Mouse (Mus musculus): ENCODE data around the gene Agbl2. TPM values are rescaled to one million over a fixed set of nuclear protein-coding genes. Genes with fewer than 3 reads are reported as not detected.

Agbl2 gene
- total RNA-seq (2021): 1 to 10 TPM; 1.0 to 1.1 TPM
- long read RNA-seq, experiment 1: 0 reads
- long read RNA-seq, experiment 2, partial matches to known transcripts: 0 of 1 reads
- long read RNA-seq, experiment 2, other reads (novel, unspliced or antisense): 1 of 1 reads

DNA sequence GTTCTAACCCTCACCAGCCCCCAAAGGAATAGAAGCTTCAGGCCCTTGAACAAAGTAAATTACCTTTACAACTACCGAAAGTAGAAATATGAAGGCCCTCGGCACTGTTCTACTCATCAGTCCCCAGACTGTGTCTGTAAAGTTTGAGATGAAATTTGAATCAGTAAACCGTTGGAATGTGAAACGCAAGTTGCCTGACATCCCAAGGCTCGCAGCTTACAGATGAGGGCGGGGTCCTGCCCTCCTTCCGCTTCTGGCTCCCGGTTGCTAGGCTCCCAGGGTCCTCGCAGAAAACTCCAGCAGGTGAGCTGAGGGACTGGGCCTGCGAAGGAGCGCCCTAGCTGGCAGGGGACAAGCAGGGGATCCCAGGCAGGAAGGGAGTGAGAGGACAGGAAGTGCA, at the start of gene Agbl2:
Gene Agbl2, plus strand, starts transcription at position 270 of the 400 bp plus-strand sequence.
- peak; percentile 37 to 48 for DNase-seq

DNA sequence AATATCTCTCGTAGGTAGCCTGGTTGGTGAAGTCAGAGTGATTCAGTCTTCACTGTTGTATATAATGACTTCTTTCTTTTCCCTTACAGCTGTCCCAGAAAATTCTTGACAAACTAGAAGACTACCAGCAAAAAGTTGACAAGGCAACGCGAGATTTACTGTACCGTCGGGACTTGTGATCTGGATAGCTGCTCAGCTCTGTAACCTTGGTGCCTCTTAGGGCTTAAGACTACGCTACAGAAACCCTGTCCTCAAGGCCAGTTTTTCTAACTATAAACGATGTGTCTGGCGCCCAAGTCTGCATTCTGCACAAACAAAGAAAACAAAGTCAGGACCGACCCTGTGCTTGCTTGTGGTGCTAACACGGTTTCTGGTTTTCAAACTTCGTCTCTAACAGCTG, 47.2 kb upstream of the Agbl2 start:
- peak; percentile 41 to 44 for DNase-seq

DNA sequence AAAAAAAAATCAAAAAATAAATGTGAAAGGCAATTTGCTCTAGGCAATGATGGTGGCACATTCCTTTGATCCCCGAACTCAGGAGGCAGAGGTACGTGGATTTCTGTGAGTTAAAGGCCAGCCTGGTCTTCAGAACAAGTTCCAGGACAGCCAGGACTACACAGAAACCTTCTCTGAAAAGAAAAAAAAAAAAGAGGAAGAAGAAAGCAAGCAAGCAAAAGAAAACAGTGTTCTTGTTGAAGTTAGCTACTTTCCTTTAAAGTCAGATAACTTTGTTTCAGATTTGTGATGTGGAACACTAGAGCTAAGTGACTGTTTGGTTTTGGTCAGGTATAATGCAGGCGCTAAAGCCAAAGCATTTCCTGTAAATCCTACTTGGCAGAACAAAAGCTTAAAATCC, 43.7 kb upstream of the Agbl2 start:
- no peak for DNase-seq

DNA sequence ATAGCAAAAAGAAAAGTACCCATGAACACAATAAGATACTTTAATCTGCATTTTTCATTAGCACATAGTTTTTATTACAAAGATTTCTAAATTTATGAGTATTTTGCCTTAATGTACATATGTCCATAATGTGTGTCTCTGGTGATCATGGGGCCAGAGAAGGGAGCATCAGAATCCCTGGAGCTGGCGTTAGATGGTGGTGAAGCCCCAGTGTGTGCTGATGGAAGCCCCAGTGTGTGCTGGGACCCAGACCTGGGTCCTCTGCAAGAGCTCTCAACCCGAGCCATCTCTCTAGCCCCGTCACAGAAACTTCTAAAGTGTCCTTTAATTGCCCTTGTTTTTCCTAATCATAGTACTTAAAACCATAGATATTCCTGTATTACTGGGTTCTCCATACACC, 43.2 kb upstream of the Agbl2 start:
- DNase-seq: no peak

DNA sequence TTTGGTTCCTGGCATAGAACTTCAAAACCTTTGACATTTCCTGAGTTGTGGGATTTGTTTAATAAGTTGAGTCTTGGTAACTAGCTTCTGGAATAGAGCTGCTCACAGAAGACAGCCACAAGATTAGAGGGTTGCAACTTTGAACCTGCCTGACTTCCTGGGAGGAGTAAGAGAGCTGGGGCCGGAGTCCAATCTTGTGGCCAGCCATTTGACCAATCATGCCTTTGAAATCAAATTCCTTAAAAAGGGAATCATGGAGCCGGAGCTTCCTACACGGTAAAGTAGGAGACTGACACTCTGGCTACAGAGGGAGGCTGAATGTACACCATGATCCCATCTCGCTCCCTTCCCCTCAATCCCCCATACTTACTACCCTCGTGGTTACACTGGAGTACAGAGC, 42.6 kb upstream of the Agbl2 start:
- no peak for DNase-seq

DNA sequence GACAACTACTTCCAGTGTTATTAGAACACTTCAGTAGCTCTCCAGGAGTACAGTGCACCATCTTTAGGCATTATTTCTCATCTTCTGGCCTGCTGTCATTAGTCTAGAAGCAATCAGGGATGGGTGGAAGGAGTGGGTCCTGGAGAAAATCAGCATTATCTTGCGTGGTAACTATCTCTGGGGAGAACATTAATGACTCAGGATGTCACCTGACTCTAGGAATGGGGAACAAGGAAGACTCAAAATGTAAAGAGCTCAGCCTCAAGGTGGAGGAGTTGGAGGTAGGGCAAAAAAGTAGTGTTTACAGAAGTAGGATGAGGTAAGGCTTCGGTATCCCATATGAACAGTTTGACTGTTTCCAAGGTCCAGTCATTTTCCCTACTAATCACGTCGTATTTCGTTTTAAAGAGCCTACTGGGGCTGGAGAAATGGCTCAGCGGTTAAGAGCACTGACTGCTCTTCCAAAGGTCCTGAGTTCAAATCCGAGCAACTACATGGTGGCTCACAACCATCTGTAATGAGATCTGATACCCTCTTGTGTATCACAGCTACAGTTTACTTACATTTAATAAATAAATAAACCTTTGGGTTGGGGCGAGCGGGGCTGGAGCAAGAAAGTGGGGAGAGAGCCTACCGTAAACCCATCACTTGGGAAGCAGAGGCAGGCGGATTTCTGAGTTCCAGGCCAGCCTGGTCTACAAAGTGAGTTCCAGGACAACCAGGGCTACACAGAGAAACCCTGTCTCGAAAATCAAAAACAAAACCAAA, 38.1 kb upstream of the Agbl2 start:
- peak in 1 of 2 experiments; percentile 11 for DNase-seq

DNA sequence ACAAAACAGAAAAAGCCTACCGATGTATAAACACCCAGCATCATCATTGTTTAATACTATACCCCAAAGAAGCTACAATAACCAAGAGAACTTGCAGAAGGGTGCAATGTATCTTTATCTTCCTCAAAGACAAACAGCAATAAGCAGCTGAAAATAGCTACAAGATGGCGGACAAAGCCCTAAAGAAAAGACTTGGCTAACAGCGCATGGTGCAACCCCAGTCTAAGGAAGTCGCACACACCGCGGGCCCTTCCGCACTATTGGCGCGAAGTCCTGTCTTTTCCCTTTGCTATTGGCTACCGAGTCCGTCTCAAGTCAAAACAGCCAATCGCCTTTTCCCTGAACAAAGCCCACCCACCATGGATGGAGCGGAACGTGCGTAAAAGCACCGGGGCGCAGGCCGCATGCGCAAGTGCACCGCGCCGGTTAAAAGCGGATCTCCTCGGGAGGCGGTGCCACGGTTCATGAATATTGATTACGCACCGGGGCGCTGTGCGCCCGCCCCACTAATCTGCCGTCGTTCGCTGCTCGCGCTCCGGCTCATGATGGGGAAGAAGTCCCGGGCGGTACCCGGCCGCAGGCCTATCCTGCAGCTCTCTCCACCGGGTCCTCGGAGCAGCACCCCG, 37.4 kb upstream of the Agbl2 start, which contains the start of gene Fnbp4:
Gene Fnbp4, plus strand, starts transcription at position 318 of the 626 bp plus-strand sequence.
- peak; percentile 98 for DNase-seq

DNA sequence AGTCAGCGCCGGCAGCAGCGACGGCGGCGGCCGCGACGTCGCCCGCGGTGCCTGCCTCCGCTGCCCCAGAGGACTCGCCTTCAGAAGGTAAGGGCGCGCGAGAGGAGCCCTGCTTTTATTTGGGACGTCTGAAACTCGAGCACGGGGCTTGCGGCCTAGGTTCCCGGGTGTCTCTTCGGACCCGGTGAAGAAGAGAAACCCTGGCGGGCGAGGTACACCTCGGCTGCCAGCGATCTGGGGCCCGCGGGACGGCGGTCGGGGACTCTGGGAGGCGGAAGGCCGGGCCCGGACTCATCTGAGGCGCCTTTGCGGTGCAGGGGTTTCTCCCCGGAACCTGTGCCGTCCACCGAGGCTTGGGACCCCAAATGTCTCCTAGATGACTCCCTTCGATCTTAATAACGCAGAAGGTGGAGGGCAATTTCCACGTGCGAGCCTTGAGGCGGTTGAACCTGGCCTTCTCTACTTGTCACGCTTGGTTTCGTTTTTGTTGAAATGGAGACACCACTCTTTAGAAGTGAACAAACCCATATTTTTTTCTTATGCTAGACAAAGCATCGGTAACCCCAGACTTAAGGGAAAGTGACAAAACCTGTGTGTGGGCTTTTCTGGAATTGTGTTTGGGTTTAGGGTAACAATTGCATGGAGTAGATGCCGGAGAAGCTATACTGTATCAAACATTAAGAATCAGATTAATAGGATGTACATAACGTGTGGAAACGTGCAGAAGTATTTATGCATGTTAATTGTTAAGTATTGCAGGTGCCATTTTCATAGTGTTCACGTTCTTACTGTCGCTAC, 36.6 kb upstream of the Agbl2 start:
- DNase-seq: peak; percentile 52 to 61

DNA sequence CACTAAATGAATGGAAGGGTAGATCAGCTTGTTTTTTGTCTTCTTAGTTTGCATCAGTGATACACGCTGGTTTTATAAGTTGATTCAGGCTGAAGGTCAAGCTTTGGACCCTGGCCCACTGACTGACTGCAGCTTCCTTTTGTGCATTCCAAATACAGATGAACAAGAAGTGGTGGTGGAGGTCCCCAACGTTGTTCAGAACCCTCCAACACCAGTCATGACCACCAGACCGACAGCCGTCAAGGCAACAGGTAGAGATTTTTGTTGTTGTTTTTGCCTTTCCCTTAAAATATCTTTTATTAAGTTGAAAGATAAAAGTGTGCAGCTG, 36.0 kb upstream of the Agbl2 start:
- peak; percentile 40 for DNase-seq

DNA sequence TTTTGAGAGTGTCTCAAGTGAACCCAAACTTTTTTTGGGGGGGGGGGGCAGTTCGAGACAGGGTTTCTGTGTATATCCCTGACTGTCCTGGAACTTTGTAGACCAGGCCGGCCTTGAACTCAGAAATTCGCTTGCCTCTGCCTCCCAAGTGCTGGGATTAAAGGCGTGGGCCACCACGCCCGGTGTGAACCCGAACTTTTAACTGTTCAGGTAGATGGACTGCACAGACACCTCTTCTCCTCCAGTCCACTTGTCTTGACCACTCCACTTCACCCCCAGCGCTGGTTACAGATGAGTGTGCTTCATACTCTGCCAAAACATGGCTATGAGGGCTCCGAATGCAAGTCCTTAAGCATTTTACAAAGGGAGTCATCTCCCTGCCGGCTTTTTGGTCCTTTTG, 35.4 kb upstream of the Agbl2 start:
- DNase-seq: no peak

DNA sequence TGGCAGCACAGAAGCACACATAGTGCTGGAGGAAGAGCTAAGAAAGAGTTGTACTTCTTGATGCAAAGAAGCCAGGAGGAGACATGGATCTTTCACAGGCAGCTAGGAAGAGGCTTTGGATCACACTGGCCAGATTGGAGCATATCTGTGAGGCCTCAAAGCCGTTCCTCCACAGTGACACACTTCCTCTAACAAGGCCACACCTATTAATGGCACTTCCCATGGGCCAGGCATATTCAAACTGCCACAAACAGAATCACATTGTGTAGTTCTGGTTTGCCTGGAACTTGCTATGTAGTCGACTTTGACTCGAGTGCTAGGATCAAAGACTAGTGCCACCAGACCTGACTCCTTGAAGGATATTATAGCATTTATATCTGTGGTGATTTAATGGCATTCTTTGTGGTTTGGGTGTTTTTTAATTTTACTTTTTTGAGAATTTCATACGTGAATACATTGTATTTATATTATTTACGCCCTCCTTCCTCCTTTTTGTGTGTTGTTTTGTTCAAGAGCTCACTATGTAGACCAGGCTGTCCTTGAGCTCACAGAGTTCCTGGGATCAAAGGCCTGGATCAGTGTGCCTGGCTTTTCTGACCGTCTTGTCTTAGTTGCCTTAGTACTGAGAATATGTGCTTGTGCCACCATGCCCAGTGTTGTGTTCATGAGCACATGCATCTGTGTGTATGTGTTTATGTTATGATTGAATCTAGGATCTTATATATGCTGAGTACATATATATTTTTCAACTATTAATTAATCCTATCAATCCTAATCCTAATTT, 32.7 kb upstream of the Agbl2 start:
- peak in 1 of 2 experiments; percentile 7 for DNase-seq

DNA sequence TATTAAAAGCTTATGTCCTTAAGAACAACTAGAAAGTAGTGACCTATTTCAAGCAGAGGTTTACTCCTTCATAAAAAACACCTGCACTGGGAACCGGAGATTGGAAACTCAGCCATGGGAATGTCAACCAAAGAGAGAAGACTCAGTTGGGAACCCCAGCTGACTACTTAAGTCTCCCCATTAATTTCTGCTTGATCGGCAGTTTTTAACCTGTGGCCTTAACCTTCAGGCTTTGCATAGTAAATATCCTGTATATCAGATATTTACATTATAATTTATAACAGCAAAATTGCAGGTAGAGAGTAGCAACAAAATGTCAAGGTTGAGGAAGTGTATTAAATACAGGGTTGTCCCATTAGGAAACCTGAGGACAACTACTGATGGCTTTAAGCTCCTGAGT, 29.0 kb upstream of the Agbl2 start:
- DNase-seq: no peak

DNA sequence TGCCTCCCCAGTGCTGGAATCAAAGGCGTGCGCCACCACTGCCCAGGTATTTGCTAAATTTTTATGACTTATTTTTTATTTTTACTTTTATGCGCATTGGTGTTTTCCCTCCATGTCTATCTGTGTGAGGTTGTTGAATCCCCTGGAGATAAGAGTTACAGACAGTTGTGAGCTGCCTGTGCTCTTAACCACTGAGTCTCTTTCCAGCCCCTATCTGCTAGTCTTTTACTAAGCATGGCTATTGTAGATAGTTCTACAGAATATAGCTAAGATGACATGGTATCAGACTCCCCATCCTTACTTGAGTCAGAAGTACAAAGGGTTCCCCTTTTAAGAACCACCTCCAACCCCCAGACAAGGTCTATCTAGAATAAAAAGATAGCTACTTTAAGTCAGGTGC, 28.3 kb upstream of the Agbl2 start:
- DNase-seq: no peak

DNA sequence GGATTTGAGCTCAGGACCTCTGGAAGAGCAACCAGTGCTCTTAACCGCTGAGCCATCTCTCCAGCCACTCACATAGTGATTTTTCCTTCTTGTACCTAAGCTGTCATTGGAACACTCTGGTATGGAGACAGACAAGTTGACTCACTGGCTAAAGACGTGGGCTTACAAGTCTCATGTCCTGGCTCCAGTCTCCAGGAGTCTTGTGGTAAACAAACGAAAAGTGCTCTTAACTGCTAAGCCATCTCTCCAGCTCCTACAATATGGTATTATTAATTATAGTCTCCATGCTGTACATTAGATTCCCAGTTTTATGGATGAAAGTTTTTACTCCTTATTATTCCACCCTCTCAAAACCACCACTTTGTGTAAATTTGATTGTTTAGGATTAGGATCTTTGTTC, 17.4 kb upstream of the Agbl2 start:
- DNase-seq: no peak

DNA sequence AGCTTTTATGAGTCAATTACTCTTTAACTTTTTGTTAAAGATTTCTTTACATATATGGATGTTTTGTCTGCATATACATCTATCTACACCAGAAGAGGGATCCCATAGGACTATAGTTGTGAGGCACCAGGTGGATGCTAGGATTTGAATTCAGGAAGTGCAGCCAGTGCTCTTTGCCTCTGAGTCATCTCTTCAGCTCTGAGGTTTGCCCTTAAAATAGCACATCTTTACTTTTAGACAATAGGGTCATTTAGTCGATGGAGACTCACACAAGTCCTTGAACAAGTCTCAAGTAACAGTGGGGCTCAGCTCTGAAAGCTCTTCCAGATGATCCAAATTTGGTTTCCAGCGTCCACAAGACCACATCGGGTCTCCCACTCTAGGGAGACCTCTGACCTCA, 1.2 kb upstream of the Agbl2 start:
- no peak for DNase-seq

DNA sequence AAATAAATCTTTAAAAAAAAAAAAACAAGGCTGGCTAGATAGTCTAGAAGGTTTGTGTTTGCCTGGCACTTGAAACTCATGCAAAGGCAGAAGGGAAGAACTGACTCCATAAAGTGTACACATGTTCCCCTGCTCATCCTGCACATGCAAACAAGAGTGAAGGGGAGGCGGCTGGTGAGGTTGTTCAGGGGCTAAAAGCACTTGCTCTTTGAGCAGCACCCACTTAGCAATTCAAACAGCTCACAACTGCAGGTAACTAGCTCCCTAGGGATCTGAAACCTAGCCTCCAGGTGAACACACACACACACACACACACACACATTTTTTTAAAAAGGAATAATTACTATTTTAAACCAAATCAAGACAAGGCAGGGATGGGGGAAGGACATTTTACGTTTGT, 589 bp upstream of the Agbl2 start:
- DNase-seq: no peak

DNA sequence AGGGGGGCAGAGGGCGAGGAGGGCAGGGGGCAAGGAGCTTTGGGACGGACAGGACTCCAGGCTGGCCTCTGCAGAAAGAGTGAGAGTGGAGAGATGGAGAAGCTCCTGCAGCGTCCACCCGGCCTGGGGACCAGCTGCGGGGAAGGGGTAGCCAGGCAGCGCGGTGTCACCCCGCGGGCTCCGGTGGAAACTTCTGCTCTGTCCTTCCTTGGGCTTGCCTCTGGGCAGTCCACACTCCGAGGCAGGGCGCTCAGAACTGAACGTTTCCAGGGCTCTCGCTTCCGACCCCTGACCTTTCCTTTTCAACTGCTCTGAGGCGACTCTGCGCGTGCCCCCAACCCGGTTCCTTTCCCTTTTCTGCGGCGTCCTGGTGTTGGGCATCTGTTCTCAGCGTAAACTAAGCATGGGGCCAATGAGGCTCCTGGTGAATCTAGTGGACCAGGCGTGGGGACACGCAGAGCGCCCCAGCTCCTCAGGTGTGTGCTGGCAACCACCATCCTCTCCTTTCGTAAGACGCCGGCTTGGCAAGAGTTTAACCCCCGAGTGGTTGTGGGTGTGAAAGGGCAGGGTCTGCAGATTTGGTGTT, 467 bp downstream of the Agbl2 start:
- peak; percentile 23 to 58 for DNase-seq

DNA sequence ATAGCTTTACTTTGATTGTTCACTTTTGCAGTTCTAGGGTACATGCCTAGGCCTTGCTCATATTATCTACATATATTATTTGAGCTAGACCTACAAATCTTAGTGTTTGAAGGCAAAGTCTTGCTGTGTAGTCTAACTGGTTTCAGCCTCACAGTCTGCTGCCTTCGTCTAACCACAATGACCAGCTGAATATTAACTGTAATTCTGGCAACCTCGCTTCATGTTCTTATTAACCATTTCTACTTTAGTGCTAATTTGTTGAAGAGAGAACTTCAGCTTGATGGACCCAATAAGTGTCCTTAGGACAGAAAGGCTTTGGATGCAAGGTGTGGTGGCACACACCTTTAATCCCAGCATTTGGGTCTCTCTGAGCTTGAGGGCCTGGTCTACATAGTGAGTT, 5.6 kb downstream of the Agbl2 start:
- DNase-seq: no peak

DNA sequence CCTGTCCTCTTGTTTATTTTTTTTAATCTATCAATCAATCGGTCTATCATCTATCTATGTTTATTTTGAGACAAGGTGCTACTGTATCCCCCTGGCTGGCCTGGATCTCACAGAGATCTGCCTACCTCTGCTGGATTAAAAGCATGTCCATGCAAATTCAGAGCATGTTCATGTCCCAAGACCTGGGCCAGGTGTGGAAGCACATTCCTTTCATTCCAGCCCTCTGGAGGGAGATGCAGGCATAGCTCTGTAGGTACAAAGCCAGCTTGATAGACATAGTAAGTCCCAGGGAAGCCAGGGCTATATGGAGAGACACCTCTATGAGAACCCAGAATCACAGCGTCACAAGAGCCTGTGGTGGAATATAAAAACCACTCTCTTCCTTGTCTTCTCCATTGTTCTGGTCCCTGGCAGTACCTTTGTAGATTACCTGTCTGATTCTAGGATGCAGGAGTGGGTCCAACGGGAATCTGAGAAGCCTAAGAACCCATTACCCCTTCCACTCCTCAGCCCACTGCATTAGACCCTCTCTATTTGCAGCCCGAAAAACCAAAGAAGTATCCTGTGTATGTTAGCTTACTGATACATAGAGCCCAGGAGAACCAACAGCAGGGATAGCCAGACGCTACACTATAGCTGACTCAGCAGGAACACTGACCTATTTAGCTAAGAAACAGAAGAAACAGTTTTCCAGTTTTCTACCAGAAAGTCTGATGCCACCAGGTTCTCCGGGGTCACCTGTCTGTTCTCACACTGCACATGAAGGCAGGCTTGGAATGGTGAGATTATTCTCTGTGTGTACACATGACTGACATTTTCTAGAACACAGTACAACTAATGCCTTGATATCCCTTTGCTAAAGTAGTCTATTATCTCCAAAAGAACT, 26.0 kb downstream of the Agbl2 start:
- no peak for DNase-seq

DNA sequence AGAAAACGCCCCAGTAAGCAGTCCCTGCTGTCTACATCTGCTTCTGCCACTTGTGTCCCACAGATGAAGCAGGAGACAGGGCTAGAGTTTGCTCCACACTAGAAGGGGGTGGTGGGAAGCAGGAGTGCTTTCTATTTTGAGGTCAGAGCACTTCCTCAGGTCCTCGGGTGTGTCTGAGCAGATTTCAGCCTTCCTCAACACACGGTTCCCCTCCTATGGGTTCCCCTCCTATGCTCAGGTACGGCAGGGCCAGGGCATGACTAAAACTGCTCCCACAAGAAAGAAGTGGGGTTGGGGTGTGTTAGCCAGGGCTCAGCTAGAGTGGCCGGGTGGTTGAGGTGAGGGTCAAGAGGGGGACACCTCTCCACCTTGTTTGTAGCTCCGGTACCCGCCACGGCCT, 28.2 kb downstream of the Agbl2 start:
- no peak for DNase-seq

DNA sequence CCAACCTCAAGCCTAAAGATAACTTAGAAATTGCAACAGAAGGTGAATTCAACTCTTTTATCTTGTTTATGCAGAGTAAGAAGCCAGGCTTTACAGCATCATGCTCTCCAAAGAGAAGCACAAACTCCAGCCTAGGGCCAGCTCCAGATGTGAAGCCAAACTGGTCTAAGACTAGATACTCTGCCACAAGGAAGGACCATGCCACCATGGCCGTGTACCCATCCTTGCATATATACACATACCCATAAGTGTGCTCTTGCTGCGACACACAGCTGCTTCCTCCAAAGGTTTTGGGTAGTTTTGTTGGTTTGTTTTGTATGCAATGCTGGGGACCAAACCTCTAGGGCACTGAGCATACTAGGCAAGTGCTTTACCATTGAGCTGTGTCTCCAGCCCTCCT, 32.7 kb downstream of the Agbl2 start:
- DNase-seq: no peak
